Mouse (Mus musculus) urinary bladder, adult 18-20 months (tissue): ENCODE data around the gene Prkag2.
"Not testable (repeated sequence)": the region's sequence is repeated elsewhere in the genome, so short reads cannot be mapped to it uniquely, and the experiment has no call there.

Experiments
- DNase-seq, 2 experiments: peaks; one replicate each; pipeline ENCODE4 v3.0.0; 2022; ENCODE audit warnings: low spot score in 2 of 2, mixed read lengths in 2 of 2

Gene Prkag2

GRCm38 (mm10) chr5:24826056-24826770 is 274.2 kb downstream of the Prkag2 start:
- DNase-seq: no peak

DNA sequence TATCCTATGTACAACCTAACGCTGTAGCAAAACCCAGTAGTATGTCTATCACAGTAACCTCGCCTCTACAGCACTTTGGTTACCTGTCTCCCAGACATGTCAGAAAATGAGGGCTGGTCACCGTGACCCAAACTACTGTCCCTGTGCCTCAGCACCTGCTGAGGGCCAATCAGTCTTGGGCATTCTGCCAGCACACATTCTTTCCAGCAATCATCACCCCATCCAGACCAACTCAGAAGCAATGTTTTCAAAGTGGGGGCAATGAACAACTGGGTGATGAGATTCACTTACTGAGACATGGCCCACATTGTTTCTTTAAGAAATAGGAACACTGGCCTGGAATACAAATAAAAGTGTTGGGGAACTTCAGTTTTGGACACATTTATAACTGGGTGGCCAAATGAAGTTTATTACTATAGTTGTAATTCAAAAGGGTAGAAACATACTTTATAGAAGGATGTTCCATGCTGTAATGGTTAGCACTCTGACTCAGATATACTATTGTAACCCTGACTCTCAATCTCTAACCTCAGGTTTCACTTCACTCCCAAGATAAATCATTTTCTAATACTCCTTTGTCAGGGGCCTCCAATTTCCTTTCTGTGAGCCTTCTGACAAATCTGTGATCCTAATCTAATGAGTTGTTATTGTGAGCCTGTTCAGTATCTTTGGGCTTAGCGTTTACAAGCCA is 274.9 kb downstream of the Prkag2 start:
- no peak for DNase-seq

DNA sequence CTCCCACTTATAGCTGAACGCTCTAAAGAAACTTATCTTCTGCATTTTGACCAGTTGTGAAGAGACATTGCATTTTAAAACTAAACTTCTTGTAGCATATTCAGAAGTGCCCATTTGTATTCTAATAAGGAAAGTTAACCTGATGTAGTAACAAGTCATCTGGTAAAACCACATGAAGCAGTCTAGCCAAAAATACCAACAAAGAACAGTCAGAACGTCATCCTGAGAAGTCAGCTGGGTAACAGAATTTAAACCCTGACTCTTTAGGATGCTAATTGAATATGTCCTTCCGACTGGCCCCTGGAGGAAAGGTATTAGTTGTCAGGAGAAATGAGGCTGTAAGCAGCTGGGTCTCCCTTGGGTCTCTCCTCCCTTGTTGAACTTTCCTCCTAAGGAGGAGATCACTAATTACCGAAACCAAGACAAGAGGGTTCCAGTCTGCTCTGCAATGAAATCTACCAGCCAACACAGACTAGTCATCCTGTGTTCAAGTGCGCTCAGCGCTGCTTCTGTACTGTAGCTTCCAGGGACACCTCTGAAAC is 276.5 kb downstream of the Prkag2 start:
- no peak for DNase-seq

- no peak for DNase-seq
Measured at GRCm38 (mm10) chr5:24822781-24823180, 277.7 kb downstream of the Prkag2 start.

GRCm38 (mm10) chr5:24822231-24822630 is 278.2 kb downstream of the Prkag2 start:
- DNase-seq: not testable (repeated sequence)

GRCm38 (mm10) chr5:24821403-24821841 is 279.0 kb downstream of the Prkag2 start:
- peak in 1 of 2 experiments; percentile 71 for DNase-seq

- DNase-seq: no peak
Measured at GRCm38 (mm10) chr5:24820627-24821026, 279.8 kb downstream of the Prkag2 start.

DNA sequence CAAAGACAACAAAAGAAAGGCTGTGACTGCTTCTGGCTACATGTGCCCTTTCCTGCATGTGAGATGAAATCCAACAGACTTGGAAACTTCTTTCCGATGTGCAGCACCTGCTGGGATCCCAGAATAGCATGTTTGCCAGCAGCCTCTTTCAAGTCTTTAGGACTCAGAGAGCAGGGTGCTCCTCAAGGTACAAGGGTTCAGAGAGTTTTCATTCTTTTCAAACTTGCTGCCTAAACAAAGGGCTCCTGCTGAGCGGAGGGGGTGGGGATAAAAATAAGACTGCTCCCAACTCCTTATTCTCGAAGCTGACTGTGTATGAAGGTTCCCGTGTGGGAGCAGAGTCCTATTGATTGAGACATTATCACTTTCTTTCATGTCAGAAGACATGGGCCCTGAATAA is 283.3 kb downstream of the Prkag2 start:
- no peak for DNase-seq

DNA sequence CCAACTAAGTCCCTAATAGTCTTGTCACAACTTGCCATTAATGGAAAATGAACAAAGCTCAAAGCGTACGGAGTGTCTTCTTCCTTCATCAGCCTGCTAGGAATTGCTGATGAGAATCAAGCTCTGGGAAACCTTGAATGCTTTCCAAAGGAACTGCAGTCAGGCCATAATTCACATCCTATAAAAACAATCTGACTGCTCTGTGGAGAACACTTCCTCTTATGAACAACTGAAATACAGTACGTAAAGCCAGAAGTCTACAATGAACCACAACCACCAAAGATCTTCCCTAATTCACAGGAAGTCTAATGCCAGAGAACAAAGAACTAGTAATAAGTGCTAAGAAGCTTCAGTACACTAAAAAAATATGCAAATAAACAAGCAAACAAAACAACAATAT is 286.5 kb downstream of the Prkag2 start:
- no peak for DNase-seq

DNA sequence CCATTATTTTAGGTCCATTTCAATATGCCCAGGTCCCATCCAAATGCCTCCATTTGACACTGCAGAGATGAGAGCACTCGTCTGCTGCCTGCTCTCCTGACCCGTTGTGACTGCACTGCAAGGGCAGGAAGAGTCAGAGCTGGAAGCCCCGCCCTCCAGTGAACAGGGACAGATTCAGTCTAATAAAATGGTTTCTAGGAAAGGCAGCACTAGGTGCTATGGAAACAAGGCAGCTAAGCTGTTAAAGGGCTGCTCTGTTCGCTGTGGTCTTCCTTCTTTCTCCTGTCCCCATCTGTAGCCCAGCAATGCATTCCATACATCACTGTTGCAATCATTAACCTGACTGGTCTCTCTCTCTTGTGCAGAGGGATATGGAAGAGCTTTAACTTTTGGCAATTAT is 287.4 kb downstream of the Prkag2 start:
- DNase-seq: no peak
